Mouse (Mus musculus) ES-E14 (cell line): ENCODE measurements around the gene 4930519P11Rik. TPM values are rescaled to one million over a fixed set of nuclear protein-coding genes. Genes with fewer than 3 reads are reported as not detected.

Experiments used
- DNase-seq: peaks from one replicate; pipeline ENCODE4 v3.0.0-alpha.2; 2013; ENCODE audit warnings: low read depth, low spot score
- H3K27ac ChIP-seq: 2 replicates; pipeline ENCODE4 v1.5.1; 2012; ENCODE audit warnings: low read depth, mild to moderate bottlenecking, low read length, moderate library complexity, mixed read lengths; ENCODE audit not compliant: poor library complexity, insufficient read depth, severe bottlenecking
- H3K36me3 ChIP-seq: 2 replicates; pipeline ENCODE4 v1.6.1; 2012; ENCODE audit warnings: mild to moderate bottlenecking, low read length, moderate library complexity, mixed read lengths; ENCODE audit not compliant: control insufficient read depth, poor library complexity, insufficient read depth, severe bottlenecking
- H3K4me1 ChIP-seq, 2 experiments: fragments of 150-350 bp in 1 of 2; sonication (generic) in 1 of 2; 2 replicates each; pipeline ENCODE4 v1.6.1; 2012; ENCODE audit warnings: low read length in 2 of 2, mild to moderate bottlenecking in 1 of 2, mixed read lengths in 1 of 2; ENCODE audit not compliant: control insufficient read depth in 2 of 2, insufficient read depth in 2 of 2, poor library complexity in 1 of 2
- H3K4me3 ChIP-seq, 2 experiments: fragments of 150-350 bp in 1 of 2; sonication (generic) in 1 of 2; 2 replicates each; pipeline ENCODE4 v1.5.1; 2012; ENCODE audit warnings: low read length in 2 of 2, low read depth in 1 of 2, mild to moderate bottlenecking in 1 of 2, mixed read lengths in 1 of 2; ENCODE audit not compliant: insufficient read depth in 1 of 2, poor library complexity in 1 of 2, severe bottlenecking in 1 of 2
- H3K9ac ChIP-seq: 2 replicates; pipeline ENCODE4 v1.6.1; 2012; ENCODE audit warnings: low read depth, mild to moderate bottlenecking, low read length, mixed read lengths; ENCODE audit not compliant: poor library complexity, insufficient read depth, severe bottlenecking
- H3K9me3 ChIP-seq: fragments of 150-350 bp; sonication (generic); 2 replicates; pipeline ENCODE4 v1.6.1; 2012; ENCODE audit warnings: low read depth, mild to moderate bottlenecking, low read length; ENCODE audit not compliant: control insufficient read depth, insufficient read depth
- CHD2 ChIP-seq: IDR thresholded peaks from 2 replicates; pipeline ENCODE4 v1.6.1; 2014; ENCODE audit warnings: mild to moderate bottlenecking, low read depth, low read length, inconsistent platforms
- HCFC1 ChIP-seq: IDR thresholded peaks from 2 replicates; pipeline ENCODE4 v1.6.1; 2012; ENCODE audit warnings: low read length, inconsistent platforms, borderline replicate concordance; ENCODE audit not compliant: insufficient read depth
- MAFK ChIP-seq: IDR thresholded peaks from 2 replicates; pipeline ENCODE4 v1.6.1; 2014; ENCODE audit warnings: mild to moderate bottlenecking, low read depth, low read length, inconsistent platforms; ENCODE audit not compliant: insufficient read depth
- ZC3H11A ChIP-seq: IDR thresholded peaks from 2 replicates; pipeline ENCODE4 v1.6.1; 2012; ENCODE audit warnings: low read depth, mild to moderate bottlenecking, inconsistent platforms, low read length, borderline replicate concordance
- ZNF384 ChIP-seq: IDR thresholded peaks from 2 replicates; pipeline ENCODE4 v1.6.1; 2012; ENCODE audit warnings: low read depth, low read length, inconsistent platforms
- in situ Hi-C, 2 experiments: fragments of 600-800 bp; cut with MboI; formaldehyde crosslinking; loops; one replicate each; pipeline ENCODE4 v1.15.1; 2025; ENCODE audit warnings: low sequenced_read_pairs in 2 of 2, inconsistent platforms in 1 of 2; ENCODE audit not compliant: unreplicated experiment in 2 of 2
- total RNA-seq: library from RNA; depleted of rRNA; stranded (reverse); fragments of 300-350 nt; gene quantifications from 2 replicates; pipeline ENCODE4 v1.2.3, GENCODE M21; 2012

Gene 4930519P11Rik
- total RNA-seq, 1 experiment, result 0.67 TPM

DNA sequence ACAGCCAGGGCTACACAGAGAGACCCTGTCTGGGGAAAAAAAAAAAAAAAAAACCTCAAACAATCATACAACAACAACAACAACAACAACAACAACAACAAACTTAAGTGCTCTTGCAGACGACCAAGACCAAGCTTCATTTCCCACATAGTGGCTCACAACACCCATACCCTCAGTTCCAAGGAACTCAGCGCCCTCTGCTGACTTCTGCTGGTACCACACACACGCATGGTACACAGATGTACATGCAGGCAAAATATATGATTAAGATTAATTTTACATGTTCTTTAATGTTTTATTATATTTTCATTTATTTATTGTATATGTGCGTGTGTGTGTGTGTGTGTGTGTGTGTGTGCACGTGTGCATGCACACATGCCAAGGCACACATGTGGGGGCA is 26.8 kb downstream of the 4930519P11Rik start:
- TF ChIP-seq ZNF384 (no peak), ZC3H11A (peak; percentile 33; the same call in 1 of the 2 replicates)
- no peak overlapping the region for H3K9ac ChIP-seq
- H3K4me1 ChIP-seq, result peaks cover 0 to 9% of the 10 kb centered on the region in 2 experiments; a peak in 1 of 4 replicates
- no peak overlapping the region for H3K27ac ChIP-seq
- no peaks in the 10 kb centered on the region for H3K9me3 ChIP-seq
- DNase-seq, result no peak
- in situ Hi-C loops, result no loop called here
- no peak overlapping the region for H3K4me3 ChIP-seq
- no peaks in the 10 kb centered on the region for H3K36me3 ChIP-seq

DNA sequence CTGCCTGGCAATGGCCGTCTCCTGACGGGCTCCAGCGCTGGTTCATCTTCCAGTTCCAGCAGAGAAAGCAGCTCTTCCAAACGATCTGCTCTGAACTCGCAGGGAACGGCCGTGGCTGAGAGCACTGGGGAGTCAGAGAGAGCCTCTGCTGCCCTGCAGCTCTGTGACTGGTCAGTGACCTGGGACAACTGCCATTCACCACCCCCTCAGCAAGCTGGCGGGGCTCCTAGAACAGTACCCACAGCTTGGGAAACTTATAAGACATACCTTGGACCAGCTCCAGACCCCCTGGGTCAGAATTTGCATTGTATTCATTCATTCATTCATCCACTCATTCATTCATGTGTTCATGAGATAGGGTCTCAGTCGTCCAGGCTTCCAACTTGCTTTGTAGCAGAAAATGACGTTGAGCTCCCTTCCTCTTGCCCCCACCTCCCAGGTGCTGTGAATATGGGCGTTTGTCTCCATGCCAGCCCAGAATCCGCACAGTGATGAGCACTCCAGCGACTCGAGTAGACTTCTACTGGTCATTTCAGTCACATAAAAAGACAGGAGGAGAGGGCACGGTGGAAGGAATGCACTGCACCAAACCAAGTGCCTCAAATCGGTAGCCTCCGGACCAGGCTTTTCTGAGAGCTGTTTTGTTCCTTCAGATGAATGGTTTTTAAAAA is 28.2 kb downstream of the 4930519P11Rik start:
- no peaks in the 10 kb centered on the region for H3K36me3 ChIP-seq
- no peaks in the 10 kb centered on the region for H3K9me3 ChIP-seq
- no peak overlapping the region for H3K9ac ChIP-seq
- peaks cover 0 to 9% of the 10 kb centered on the region in 2 experiments; a peak in 1 of 4 replicates for H3K4me1 ChIP-seq
- no peak overlapping the region for H3K4me3 ChIP-seq
- DNase-seq, result no peak
- in situ Hi-C loops, result no loop called here
- no peak overlapping the region for H3K27ac ChIP-seq
- TF ChIP-seq ZC3H11A (no peak), MAFK (no peak)

DNA sequence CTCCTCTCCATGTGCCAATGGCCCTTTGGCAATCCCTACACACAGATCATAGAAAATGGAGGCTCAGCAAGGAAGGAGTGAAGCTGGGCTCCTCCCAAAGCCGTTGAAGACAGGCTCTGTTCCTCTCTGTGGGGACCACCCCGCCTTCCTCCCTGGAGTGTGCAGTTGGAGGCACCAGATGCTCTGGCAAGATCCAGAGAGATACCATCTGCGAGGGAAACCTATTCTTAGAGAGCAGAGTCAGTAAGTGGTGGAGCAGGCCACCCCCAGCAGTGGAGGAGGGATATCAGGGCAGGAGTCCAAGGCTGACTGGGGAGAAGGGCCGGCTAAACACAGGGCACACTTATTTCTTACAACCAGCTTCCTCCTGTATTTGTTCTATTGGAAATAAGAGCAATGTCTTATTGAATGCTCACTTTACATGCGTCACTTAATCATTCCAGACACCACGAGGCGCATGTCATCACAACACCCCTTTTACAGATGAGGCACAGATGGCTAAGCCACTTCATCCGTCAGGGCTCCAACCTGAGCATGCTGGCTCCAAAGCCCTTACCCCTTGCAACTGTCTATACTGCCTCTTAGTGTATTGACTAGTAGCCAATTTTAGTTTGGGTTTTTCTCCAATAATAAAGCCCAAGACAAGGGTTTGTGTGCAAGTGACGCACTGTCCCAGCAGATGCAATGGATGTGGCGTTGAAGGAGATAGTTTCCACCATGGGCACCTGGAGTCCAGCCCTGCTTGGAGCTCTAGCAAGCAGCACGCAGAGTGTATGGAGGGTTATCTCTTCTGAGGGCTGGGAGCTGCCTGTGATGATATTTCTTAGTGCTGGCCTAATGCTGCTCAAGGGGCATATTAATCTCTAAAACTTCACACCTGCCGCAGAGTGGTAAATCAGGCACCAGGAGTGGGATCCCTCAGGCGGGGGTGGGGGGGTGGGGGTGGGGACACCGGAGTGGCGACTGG is 29.0 kb downstream of the 4930519P11Rik start:
- Histone ChIP-seq H3K4me1 (peaks cover 0 to 9% of the 10 kb centered on the region in 2 experiments; a peak in 1 of 4 replicates), H3K27ac (no peak overlapping the region), H3K36me3 (no peaks in the 10 kb centered on the region), H3K9ac (no peak overlapping the region), H3K9me3 (no peaks in the 10 kb centered on the region), H3K4me3 (no peak overlapping the region)
- no peak for DNase-seq
- TF ChIP-seq HCFC1 (no peak), MAFK (no peak), ZC3H11A (no peak), ZNF384 (no peak), CHD2 (no peak)
- in situ Hi-C loops, result no loop called here

DNA sequence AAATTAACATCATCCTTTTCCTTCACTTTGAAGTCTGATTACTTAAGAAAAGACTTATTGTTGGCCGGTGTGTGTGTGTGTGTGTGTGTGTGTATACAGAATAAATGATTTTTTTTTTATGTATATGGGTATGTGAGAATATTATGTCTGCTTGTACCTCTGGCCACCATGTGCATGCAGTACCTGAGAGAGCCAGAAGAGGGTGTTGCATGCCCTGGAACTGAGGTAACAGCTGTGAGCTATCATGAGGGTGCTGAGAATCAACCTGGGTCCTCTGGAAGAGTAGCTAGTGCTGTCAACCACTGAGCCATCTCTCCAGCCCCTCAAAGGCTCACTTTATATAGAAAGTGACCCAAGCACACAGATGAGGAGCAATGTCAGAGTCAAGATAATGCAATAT is 31.8 kb downstream of the 4930519P11Rik start:
- Histone ChIP-seq H3K9me3 (no peaks in the 10 kb centered on the region), H3K4me1 (peaks cover 1 to 20% of the 10 kb centered on the region in 2 experiments; a peak in 2 of 4 replicates), H3K36me3 (no peaks in the 10 kb centered on the region), H3K9ac (no peak overlapping the region), H3K27ac (no peak overlapping the region), H3K4me3 (no peak overlapping the region)
- in situ Hi-C loops, result no loop called here
- TF ChIP-seq CHD2 (no peak), HCFC1 (no peak), MAFK (no peak), ZC3H11A (no peak), ZNF384 (no peak)
- DNase-seq, result no peak
